Mouse (Mus musculus): ENCODE results near the gene Mef2a. TPM values are rescaled to one million over a fixed set of nuclear protein-coding genes. Genes with fewer than 3 reads are reported as not detected.

The Mef2a gene
- total RNA-seq, 1 experiment: 14.3 TPM

- no peaks in the 10 kb centered on the region for H3K9me3 ChIP-seq (ENCODE audit: control insufficient read depth, insufficient read depth, low read depth, low read length)
- no peaks in the 10 kb centered on the region for H3K36me3 ChIP-seq (ENCODE audit: control insufficient read depth, insufficient read depth, low read length, poor library complexity, severe bottlenecking)
- no peak within 1 kb of the TSS for H3K27ac ChIP-seq (ENCODE audit: insufficient read depth, low read depth, low read length, poor library complexity, severe bottlenecking)
- peak; percentile 91 for DNase-seq (ENCODE audit: low read depth, low spot score)
- TF ChIP-seq HCFC1 (IDR thresholded peaks at IDR 0.05; ENCODE audit: borderline replicate concordance, insufficient read depth, low read length) (no peak), CHD2 (IDR thresholded peaks at IDR 0.05; ENCODE audit: low read depth, low read length) (0 out of 2 replicates have a peak, but pooled peaks have one; percentile 24), MAFK (IDR thresholded peaks at IDR 0.05; ENCODE audit: insufficient read depth, low read depth, low read length) (no peak), ZNF384 (IDR thresholded peaks at IDR 0.05; ENCODE audit: low read depth, low read length) (no peak)
- peak within 1 kb of the TSS; percentile 90 for H3K9ac ChIP-seq (ENCODE audit: insufficient read depth, low read depth, low read length, poor library complexity, severe bottlenecking)
- in situ Hi-C loops (cut with MboI; ENCODE audit: low sequenced_read_pairs in 2 of 2, unreplicated experiment in 2 of 2): loop anchor here in 1 of 2 experiments (25.0 kb wide), 1 partner anchor 385 kb away; the partner anchor contains the start of gene Adamts17
- peak within 1 kb of the TSS; percentile 84 to 85 for H3K4me3 ChIP-seq (ENCODE audit: insufficient read depth in 1 of 2, low read depth in 1 of 2, low read length in 2 of 2, poor library complexity in 1 of 2, severe bottlenecking in 1 of 2)
- no peaks in the 10 kb centered on the region for H3K4me1 ChIP-seq (ENCODE audit: control insufficient read depth in 2 of 2, insufficient read depth in 2 of 2, low read length in 2 of 2, poor library complexity in 1 of 2)
Observed at GRCm38 (mm10) chr7:67222220-67222862, 150.3 kb downstream of the Mef2a start, which contains the start of gene Lysmd4. TSS of gene Lysmd4 (plus strand) at chr7:67222544.

- TF ChIP-seq HCFC1 (IDR thresholded peaks at IDR 0.05; ENCODE audit: borderline replicate concordance, insufficient read depth, low read length) (no peak), MAFK (IDR thresholded peaks at IDR 0.05; ENCODE audit: insufficient read depth, low read depth, low read length) (no peak), ZC3H11A (IDR thresholded peaks at IDR 0.05; ENCODE audit: borderline replicate concordance, low read depth, low read length) (no peak), CHD2 (IDR thresholded peaks at IDR 0.05; ENCODE audit: low read depth, low read length) (no peak), ZNF384 (IDR thresholded peaks at IDR 0.05; ENCODE audit: low read depth, low read length) (no peak)
- H3K9ac ChIP-seq (ENCODE audit: insufficient read depth, low read depth, low read length, poor library complexity, severe bottlenecking): no peak overlapping the region
- no peaks in the 10 kb centered on the region for H3K9me3 ChIP-seq (ENCODE audit: control insufficient read depth, insufficient read depth, low read depth, low read length)
- H3K4me1 ChIP-seq (ENCODE audit: control insufficient read depth in 2 of 2, insufficient read depth in 2 of 2, low read length in 2 of 2, poor library complexity in 1 of 2): no peaks in the 10 kb centered on the region
- peak; percentile 12 for DNase-seq (ENCODE audit: low read depth, low spot score)
- in situ Hi-C loops (cut with MboI; ENCODE audit: low sequenced_read_pairs in 2 of 2, unreplicated experiment in 2 of 2): loop anchor here in 1 of 2 experiments (25.0 kb wide), 1 partner anchor 380 kb away; the partner anchor contains the start of gene Adamts17
- H3K36me3 ChIP-seq (ENCODE audit: control insufficient read depth, insufficient read depth, low read length, poor library complexity, severe bottlenecking): no peaks in the 10 kb centered on the region
- no peak overlapping the region for H3K4me3 ChIP-seq (ENCODE audit: insufficient read depth in 1 of 2, low read depth in 1 of 2, low read length in 2 of 2, poor library complexity in 1 of 2, severe bottlenecking in 1 of 2)
- H3K27ac ChIP-seq (ENCODE audit: insufficient read depth, low read depth, low read length, poor library complexity, severe bottlenecking): no peak overlapping the region
Observed at GRCm38 (mm10) chr7:67217025-67217424, 155.6 kb downstream of the Mef2a start.

GRCm38 (mm10) chr7:67216351-67216750, 156.3 kb downstream of the Mef2a start:
- no peak for TF ChIP-seq ZC3H11A (IDR thresholded peaks at IDR 0.05; ENCODE audit: borderline replicate concordance, low read depth, low read length)
- TF ChIP-seq CHD2 (IDR thresholded peaks at IDR 0.05; ENCODE audit: low read depth, low read length): no peak
- TF ChIP-seq MAFK (IDR thresholded peaks at IDR 0.05; ENCODE audit: insufficient read depth, low read depth, low read length): no peak
- no peak for TF ChIP-seq ZNF384 (IDR thresholded peaks at IDR 0.05; ENCODE audit: low read depth, low read length)
- TF ChIP-seq HCFC1 (IDR thresholded peaks at IDR 0.05; ENCODE audit: borderline replicate concordance, insufficient read depth, low read length): no peak
- in situ Hi-C loops (cut with MboI; ENCODE audit: low sequenced_read_pairs in 2 of 2, unreplicated experiment in 2 of 2): loop anchor here in 1 of 2 experiments (25.0 kb wide), 1 partner anchor 379 kb away; the partner anchor contains the start of gene Adamts17
- Histone ChIP-seq H3K4me1 (ENCODE audit: control insufficient read depth in 2 of 2, insufficient read depth in 2 of 2, low read length in 2 of 2, poor library complexity in 1 of 2) (no peaks in the 10 kb centered on the region), H3K36me3 (ENCODE audit: control insufficient read depth, insufficient read depth, low read length, poor library complexity, severe bottlenecking) (no peaks in the 10 kb centered on the region), H3K27ac (ENCODE audit: insufficient read depth, low read depth, low read length, poor library complexity, severe bottlenecking) (no peak overlapping the region), H3K4me3 (ENCODE audit: insufficient read depth in 1 of 2, low read depth in 1 of 2, low read length in 2 of 2, poor library complexity in 1 of 2, severe bottlenecking in 1 of 2) (no peak overlapping the region), H3K9me3 (ENCODE audit: control insufficient read depth, insufficient read depth, low read depth, low read length) (no peaks in the 10 kb centered on the region), H3K9ac (ENCODE audit: insufficient read depth, low read depth, low read length, poor library complexity, severe bottlenecking) (no peak overlapping the region)
- DNase-seq (ENCODE audit: low read depth, low spot score): no peak

GRCm38 (mm10) chr7:67213589-67213988, 159.1 kb downstream of the Mef2a start:
- no peaks in the 10 kb centered on the region for H3K4me1 ChIP-seq (ENCODE audit: control insufficient read depth in 2 of 2, insufficient read depth in 2 of 2, low read length in 2 of 2, poor library complexity in 1 of 2)
- H3K27ac ChIP-seq (ENCODE audit: insufficient read depth, low read depth, low read length, poor library complexity, severe bottlenecking): no peak overlapping the region
- TF ChIP-seq ZNF384 (IDR thresholded peaks at IDR 0.05; ENCODE audit: low read depth, low read length): no peak
- no peak for TF ChIP-seq MAFK (IDR thresholded peaks at IDR 0.05; ENCODE audit: insufficient read depth, low read depth, low read length)
- no peak for TF ChIP-seq ZC3H11A (IDR thresholded peaks at IDR 0.05; ENCODE audit: borderline replicate concordance, low read depth, low read length)
- TF ChIP-seq CHD2 (IDR thresholded peaks at IDR 0.05; ENCODE audit: low read depth, low read length): no peak
- TF ChIP-seq HCFC1 (IDR thresholded peaks at IDR 0.05; ENCODE audit: borderline replicate concordance, insufficient read depth, low read length): no peak
- H3K9me3 ChIP-seq (ENCODE audit: control insufficient read depth, insufficient read depth, low read depth, low read length): no peaks in the 10 kb centered on the region
- no peak overlapping the region for H3K4me3 ChIP-seq (ENCODE audit: insufficient read depth in 1 of 2, low read depth in 1 of 2, low read length in 2 of 2, poor library complexity in 1 of 2, severe bottlenecking in 1 of 2)
- H3K9ac ChIP-seq (ENCODE audit: insufficient read depth, low read depth, low read length, poor library complexity, severe bottlenecking): no peak overlapping the region
- in situ Hi-C loops (cut with MboI; ENCODE audit: low sequenced_read_pairs in 2 of 2, unreplicated experiment in 2 of 2): loop anchor here in 1 of 2 experiments (25.0 kb wide), 1 partner anchor 376 kb away; the partner anchor contains the start of gene Adamts17
- no peak for DNase-seq (ENCODE audit: low read depth, low spot score)
- H3K36me3 ChIP-seq (ENCODE audit: control insufficient read depth, insufficient read depth, low read length, poor library complexity, severe bottlenecking): no peaks in the 10 kb centered on the region
